Mouse (Mus musculus): Measurements from ENCODE around the gene Psmg4.

DNA sequence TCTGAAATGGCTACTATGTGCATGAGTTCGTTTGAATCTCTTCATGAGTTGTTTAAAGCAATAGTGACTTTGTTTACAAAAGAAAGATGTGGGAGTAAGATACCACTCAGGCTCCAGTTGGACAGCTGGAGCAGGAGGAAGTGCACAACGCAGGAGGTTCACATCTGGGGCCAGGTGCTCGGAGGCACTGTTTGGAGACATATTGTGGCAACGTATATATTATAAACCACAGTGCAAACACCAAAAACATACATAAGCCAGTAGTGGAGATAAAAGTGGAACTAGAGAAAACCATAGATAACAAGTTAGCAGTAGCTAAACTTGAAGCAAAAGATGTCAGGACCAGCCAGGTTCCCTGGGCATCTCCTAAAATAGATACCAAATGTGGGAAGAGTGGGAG lies 43.4 kb upstream of the Psmg4 start:
- TF ChIP-seq CTCF (IDR thresholded peaks at IDR 0.05; ENCODE audit: extremely low read depth, insufficient read length, insufficient replicate concordance, low read depth, low read length) (no peak), POLR2A (IDR thresholded peaks at IDR 0.05; ENCODE audit: low read depth, low read length) (no peak)
